Mouse (Mus musculus) layer of hippocampus, adult 9-10 months (tissue): ENCODE measurements around the gene Flvcr1.
"Not testable (repeated sequence)": the region's sequence is repeated elsewhere in the genome, so short reads cannot be mapped to it uniquely, and the experiment has no call there.

Experiments used
- DNase-seq: peaks from one replicate; pipeline ENCODE4 v3.0.0; 2022; ENCODE audit warnings: low spot score

Gene Flvcr1

DNA sequence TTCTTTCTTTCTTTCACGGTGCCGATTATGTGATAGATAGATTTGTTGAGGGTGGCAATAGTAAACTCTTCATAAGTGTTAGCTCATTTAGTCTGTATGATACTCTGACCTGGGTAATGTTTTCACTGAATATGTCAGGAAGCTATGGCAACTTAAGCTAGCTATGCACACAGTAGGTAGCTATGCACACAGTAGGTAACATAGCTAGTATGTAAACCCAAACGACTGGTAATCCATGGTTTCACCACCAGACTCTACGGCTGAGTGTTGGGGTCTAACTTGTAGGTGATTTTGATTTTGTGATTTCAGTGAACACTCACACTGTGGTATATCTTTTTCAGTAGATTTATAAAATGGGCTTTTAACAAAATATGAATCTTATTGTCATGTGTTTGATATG lies 12.0 kb upstream of the Flvcr1 start:
- no peak for DNase-seq

DNA sequence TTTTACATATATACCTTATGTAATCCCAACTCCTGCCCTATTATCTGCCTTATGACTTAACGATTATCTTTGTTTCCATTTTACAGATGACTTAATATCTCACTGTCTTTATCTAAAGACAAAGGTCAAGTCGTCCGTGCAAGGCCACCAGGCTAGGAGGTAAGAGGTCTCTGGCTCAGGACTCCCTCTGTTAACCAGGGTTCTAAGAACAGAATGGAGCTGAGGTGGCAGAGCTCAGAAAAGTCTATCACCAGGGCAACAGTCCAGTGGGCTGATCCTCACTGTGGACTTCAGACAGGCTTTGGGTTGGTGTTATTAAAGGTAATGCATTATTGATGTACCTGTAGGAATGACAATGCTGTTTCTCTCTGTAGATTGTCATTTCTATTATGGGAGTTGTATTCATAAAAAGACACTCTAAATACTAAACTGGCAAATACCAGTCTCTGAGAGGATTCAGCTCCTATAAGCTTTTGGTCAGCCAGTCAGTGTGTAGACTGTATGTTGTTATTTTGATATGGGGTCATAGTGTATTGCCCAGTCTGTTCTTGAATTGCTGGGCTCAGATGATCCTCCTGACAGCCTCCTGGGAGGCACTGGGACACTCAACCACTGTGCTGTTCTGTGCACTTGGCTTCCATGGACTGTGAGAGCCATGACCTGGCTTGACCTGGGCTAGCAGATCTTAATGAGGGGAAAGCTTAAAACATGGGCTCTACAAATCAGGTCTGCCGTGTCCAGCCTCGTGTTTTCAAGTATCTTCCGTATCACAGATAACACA lies 10.8 kb upstream of the Flvcr1 start, which contains the start of gene Spata45:
Spata45 (plus strand) TSS at position 86 of the 781 bp plus-strand sequence.
- DNase-seq: no peak

DNA sequence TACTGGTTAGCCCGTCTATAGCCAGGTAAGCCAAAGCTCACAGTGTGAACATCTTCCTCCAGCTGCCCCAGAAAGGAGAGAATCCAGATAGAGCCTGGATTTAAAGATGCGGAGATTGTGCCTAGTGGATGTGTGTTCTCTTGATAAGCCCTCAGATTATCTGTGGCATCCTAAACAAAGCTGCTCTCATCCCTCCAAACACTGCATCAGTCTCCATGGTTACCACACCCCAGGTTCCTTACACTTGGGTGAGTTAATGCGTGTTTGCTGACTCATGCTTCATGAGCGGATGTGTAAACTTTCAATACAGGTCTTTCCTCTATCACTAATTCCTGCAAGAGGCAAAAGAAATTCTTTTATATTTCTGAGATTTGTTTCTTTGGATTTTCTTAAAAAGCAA lies 9.7 kb upstream of the Flvcr1 start:
- no peak for DNase-seq

DNA sequence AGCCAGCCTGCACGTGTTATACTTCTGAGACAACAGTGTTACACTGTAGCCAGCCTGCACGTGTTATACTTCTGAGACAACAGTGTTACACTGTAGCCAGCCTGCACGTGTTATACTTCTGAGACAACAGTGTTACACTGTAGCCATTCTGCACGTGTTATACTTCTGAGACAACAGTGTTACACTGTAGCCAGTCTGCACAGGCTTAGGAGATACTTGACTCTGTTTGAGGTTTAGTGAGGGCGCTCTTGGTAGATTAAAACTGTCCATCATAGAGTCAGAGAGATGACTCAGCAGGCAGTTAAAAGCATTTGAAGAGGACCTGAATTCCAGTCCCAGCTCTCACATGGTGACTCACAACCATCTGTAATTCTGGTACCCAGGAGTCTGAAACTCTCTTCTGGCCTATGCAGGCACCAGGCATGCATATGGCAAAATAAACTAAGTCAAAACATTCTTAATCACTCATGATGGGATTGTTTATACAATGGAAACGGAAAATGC lies 5.0 kb upstream of the Flvcr1 start:
- not testable (repeated sequence) for DNase-seq

DNA sequence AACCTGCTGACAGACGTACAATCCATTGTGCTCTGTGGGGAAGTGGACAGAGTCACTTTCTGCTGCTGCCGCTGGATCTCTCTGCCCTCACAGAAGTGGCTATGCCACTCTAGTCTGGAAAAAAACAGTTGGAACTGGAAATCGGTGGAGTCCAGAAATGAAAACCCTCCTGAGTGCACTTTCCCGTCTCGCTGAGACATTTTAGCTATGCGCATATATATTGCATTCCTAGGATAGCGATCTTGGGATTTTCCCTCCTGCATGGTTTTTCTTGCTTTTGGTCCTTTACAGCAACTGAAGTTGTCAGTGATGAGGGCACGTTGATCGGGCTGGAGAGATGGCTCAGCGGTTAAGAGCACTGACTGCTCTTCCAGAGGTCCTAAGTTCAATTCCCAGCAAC lies 4.2 kb upstream of the Flvcr1 start:
- DNase-seq: no peak

DNA sequence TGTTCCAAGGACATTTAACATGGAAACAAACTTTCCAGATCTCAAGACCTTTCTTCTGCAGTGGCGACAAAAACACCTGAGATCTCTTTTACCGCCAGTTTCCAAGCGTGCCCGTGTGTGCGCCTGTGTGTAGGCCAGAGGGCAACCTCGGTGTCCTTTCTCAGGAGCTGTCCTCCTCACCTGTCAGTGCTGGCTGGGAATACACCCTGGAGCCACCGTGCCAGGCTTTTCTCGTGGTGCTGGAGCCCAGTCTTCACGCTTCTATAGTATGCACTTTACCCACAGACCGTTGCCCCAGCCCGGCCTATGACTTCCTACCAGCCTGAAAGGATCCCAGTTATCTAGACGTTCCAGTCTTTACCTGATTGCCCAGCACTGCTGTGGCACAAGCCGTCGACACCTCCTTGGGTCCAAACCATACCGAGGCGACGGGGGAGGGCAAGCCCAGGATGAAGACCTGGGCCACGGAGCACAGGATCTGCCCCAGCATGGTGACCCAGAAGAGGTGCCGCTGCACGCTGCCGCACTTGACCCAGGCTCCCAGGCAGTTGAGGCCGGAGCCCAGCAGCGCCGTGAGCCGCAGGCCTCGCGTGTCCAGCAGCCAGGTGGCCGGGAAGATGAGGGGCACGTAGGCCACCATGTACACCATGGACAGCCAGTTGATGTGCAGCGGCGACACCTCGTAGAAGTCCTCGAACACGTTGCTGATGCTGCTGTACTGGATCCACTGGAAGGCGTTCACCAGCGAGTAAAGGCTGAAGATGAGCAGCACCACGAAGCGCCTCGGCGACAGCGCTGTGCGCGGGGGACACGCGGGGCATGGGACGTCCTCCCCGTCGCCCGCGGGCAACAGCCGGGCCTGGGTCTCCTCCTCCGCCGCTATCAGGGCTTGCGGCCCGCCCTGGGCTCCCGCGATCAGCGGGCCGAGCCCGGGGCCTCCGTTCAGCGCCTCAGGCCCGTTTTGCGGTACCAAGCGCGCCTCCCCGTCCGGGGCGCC lies 644 bp downstream of the Flvcr1 start:
- no peak for DNase-seq

DNA sequence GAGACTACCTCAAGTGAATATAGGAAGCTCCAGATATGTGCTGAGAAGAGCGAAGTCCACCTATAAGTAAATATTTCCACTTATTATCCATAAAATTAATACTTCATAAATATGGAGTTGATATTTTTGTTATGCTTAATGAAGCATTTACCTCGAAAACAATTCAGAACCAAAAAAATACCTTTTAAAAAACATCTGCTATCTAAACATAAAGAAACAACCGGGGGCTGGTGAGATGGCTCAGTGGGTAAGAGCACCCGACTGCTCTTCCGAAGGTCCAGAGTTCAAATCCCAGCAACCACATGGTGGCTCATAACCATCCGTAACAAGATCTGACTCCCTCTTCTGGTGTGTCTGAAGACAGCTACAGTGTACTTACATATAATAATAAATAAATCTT lies 2.2 kb downstream of the Flvcr1 start:
- DNase-seq: not testable (repeated sequence)

DNA sequence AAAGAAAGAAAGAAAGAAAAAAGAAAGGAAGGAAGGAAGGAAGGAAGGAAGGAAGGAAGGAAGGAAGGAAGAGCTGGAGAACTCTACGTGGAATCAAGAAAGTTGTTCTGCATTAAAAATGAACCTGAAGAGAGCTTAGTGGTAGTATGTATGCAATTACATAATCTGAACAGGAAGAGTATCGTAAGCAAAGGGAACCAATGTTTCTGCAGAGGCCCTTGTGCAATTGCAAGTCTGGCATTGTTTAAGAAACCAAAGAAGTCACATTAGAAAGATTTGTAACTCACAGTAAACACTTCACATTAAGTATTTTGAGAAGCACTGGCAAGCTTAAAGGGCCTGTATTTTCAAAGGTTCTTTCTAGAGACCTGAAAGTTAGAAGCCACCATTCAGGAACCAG lies 2.8 kb downstream of the Flvcr1 start:
- no peak for DNase-seq

DNA sequence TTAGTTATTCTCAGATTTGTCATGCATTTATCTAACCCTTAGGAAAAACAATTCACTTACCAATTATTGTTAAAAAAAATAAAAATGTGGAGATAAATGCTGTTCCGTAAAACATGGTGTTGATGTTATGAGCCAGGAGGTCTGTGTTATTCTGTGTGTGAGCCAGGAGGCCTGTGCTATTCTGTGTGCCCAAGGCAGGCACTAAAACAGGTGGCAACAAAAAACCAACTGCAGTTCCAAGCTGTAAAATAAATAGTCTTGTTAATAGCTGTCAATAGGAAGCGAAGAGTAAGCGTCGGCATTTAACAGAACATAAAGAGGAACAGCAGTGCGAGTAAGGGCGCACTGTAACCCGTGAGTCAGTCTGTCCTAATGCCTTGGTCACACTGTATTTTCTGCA lies 4.9 kb downstream of the Flvcr1 start:
- DNase-seq: peak; percentile 39

DNA sequence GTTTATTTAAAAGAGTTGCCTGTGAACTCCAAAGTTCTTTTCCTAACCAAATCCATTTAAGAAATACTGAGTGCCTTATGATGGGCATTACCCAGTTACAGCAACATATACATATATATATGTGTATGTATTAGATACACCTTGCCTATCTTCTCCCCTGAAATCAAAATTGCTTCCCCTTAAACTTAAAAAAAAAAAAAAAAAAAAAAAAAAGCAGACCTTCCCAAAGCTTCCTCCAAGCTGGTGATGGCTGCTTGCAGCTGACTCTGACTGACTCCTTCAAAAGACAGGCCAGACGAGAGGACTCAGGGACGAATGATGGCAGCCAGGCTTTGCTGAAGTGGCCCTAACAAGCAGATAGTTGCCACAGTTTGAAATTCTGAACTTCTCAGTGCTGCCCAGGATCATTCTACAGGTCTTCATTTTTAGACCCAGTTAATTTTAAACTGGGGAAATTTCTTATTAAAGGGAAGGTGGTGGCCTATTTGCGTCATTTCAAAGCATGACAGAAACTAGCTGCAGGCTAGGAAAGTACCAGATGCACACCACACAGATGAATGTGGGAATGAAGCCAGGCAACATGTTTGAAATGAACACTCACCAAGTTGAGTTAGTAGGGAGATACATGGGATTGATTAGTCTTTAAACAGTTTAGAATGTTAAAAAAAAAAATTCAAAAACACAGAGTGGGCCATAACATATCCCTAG lies 5.6 kb downstream of the Flvcr1 start:
- no peak for DNase-seq

DNA sequence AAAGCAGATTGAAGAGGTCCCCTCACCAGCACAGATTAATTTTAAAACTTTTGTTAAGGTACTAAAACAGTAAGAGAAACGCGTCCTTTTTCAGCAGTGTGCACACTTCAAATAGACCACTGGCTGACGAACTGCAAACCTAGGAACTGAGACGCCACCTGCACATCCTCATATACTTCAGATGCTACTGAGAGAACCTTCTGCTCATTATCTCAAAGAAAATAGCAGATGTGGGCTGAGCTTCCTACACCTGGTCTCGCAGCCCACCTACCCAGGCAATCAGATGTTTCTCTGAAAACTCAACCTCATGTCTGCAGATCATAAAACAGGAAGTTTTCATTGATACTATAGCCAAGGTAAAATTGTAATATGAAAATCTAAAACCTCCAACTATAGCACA lies 6.2 kb downstream of the Flvcr1 start:
- DNase-seq: no peak

DNA sequence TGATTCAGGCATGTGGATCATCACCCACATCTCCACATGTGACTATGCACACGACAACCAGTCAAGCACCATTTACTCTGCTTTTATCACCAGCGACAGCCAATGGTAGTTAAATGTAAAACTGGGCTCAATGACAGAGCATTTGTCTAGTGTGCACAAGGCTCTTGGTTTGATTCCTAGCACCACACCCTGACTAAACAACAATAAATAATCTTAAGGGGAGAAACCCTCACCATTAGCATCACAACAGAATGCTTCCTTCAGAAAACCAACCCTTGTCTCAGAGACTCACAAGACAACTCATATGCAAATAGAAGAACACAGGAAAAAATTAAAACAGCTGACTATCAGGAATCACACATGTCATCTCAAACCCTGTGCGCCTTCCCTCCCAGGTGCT lies 11.7 kb downstream of the Flvcr1 start:
- DNase-seq: no peak

DNA sequence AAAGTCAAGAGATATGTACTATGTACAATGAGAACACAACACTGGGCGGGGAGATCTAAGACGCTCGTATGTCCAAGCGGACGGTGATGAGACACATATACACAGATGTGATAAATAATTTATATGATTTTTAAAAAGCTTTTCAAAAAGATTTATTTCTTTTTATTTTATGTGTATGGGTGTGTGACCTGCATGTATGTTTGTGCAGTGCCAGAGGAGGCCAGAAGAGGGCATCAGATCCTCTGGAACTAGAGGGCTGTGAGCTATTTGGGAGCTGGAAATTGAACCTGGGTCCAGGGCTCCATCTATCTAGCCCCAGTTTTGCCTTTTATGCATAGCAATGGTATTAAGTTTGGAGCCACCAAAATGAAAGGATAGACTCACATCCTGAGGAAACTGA lies 17.3 kb downstream of the Flvcr1 start:
- DNase-seq: no peak

DNA sequence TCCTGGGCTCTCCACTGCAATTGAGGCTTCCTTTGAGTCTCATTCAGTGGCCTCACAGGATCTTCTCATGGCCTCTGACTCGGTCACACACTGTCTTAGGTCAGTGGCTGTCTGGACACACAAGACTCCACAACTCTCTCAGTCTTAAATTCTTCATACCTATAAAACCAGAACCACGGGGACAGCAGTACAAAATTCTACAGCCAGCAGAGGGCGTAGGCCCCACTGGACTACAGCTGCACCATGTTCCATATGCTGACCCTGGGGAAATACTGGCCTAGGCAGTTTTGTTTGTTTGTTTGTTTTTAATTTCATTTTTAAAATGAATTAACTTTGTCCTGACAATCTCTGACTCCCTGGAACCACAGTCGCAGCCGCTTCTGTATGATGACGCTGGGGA lies 23.8 kb downstream of the Flvcr1 start:
- DNase-seq: no peak

DNA sequence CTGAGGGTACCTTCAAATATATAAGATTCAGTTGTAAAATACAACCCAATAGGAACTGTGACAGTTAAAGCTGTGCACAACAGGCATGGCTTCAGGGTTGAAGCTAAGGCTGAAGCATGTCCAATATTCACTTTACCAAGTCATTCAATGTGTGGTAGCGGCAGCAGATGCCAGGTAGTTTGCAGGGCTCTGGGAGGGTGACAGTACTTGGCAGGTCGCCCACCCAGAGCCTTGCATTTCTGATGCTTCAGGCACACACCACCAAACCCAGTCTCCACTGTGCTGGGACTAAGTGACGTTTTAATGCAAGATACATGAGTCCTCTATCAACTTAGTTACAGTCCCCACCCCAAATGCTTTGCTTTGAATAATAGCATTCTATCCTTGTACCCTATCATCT lies 25.3 kb downstream of the Flvcr1 start:
- no peak for DNase-seq

DNA sequence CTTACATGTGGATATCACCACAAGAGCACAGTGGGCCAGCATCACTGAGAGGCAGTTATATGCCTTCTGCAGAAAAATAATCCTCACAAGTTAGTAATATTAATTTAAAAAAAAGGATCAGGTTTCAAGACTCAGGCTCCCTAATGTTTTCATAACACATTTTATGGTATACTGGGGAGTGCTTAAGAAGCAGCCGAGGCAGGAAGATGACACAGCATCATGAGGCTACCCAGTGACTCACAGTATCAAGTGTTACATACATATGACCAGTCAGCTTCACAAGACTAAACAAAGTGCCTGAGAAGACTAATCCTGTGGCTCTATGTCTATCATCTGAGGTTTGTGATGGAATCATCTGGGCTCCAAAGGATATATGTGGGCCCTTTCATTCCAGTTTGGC lies 27.9 kb downstream of the Flvcr1 start:
- no peak for DNase-seq

DNA sequence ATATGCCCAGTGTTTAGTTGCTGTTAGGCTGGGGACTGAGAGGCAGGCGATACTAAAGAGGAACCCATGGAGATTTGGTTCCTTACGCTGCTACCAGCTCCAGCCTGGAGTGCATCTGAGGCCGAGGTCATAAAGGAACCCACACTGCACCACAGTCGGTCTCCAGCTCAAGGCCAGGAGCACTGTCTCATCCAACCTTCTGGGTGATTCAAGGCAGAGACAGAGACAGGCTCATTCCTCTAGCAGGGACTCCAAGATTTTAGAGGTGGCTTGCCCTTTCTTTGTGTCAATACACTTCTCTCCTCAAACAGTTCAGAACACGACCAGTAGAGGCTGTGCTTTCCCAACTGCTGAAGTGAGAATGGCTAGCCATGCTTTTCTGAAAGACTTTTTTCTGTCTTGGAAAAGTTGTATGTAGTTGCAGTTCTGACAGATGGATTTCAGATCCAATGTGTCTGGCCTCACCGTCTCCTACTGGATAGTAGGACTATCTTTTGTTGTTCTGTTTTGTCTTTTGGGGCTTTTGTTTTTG lies 29.5 kb downstream of the Flvcr1 start:
- no peak for DNase-seq

DNA sequence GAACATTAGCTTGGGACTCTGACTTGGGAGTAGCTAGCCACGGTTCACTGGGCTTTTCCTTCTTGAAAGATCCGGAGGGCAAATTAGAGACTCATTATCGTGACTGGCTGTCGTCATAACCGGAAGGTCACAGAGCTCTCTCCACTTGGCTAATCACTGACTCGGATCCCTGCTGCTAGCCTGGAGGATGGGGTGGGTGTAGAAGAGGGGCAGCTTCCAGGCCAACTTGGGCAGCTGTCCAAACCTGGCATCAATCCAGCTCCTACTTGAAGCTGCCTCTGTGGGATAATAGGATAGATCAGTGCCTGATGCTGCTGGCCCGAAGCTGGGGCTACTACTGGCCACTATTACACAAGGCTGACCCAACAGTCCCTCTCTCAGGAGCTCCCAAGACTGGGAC lies 30.4 kb downstream of the Flvcr1 start:
- no peak for DNase-seq

DNA sequence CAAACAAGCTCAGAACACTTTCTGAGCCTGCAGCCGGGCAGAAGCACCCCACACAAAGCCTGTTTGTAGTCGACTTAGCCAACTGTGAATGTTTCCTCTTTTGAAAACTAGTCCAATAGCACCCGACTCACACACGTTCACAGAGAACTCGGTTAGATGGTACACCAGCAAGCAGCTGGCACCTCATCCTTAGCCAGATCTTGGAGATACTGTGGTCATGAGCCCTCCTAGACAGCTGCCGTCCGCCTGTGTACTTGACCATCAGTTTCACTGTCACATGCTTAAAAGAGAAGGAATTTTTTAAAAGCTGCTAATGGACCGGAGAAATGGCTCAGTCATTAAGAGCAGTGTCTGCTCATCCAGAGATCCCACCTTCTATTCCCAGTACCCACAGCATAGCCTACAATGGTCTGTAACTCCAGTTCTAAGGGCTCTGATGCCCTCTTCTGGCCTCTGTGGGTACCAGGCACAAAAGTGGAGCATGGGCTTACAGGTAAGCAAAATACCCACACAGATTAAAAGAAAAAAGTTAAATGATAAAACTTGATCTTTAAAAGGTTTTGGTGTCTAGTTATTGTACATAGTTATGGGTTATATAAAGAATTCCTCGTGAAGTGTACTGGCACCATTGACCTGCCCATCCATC lies 36.4 kb downstream of the Flvcr1 start:
- DNase-seq: no peak

DNA sequence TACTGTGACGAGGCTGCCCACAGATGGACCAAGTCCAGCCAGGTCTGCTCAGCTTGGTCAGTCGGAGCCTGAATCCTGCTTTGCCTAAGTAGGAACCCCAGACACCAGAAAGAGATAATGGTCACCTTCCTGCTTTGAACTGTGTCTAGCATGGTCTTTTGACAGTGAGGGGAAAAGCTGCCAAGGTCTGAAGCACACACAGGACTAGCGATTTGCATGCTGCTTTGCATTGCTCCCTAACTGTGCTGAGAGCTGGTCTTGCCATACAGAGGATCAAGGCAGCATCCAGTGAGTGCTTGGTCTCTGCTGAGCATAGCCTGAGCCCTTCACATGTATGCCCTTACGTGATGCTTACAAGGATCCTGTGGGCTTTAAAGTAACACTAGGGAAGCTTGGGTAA lies 44.5 kb downstream of the Flvcr1 start:
- DNase-seq: no peak

DNA sequence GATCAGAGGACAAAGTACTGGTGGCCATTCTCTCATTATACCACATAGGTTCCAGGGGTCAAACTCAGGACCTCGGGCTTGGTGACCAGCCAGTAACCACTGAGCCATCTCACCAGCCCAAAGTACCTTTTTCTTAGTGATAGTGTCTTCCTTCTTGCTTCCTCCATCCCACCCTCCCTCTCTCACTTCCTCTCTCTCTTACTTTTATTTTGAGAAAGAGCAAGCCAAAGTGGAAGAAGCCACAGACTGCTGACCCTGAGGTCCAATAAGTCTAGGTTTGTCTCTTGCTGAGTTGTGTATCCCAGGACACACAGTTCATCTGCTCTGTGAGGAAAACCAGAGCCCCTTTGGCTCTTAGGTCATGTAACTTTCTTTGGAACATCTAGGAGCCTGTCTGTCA lies 45.5 kb downstream of the Flvcr1 start:
- DNase-seq: no peak
